Mouse (Mus musculus) heart, postnatal 0 days (tissue): ENCODE measurements around the gene Tenm3.

Experiments used
- CTCF ChIP-seq: IDR thresholded peaks from 2 replicates; pipeline ENCODE4 v1.5.1; 2016; ENCODE audit warnings: antibody characterized with exemption, control low read depth, low read depth
- EP300 ChIP-seq: IDR thresholded peaks from 2 replicates; pipeline ENCODE4 v1.6.1; 2016; ENCODE audit warnings: antibody characterized with exemption, low read depth

DNA sequence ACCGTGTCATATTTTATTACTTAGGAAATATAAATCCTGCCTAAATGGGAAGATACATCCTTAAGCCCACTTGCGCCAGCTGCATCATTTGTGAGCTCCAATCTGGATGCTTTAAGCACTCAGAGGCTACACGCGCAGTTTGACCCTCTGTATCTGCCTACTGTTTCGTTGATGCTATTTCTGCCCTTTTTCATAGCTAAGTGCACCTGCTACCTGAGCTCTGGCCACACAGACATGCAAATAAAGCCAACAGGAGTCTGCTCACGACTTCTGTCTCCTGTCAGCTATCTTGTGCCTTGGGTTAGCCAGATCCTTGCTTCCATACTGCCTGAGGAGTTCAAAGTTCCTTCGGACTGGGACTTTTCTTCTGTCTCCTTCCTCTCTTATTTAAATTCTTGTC lies 547.4 kb downstream of the Tenm3 start:
- TF ChIP-seq CTCF (no peak), EP300 (no peak)
